Mouse (Mus musculus): ENCODE measurements around the gene Ccr8. TPM values are rescaled to one million over a fixed set of nuclear protein-coding genes. Genes with fewer than 3 reads are reported as not detected.
A peak's percentile ranks its signal among the peaks of the same experiment; 100 is the strongest.

Gene Ccr8
- 5.2 and 6.6 TPM in 2 replicates for polyA plus RNA-seq (2015; fragmentation: Nextera tagmentation; extraction: Ambion mirVana)

- H3K4me2 ChIP-seq, result no peak within 1 kb of the TSS
- no peak within 1 kb of the TSS for H3K4me3 ChIP-seq
- H3K36me3 ChIP-seq, result no peaks in the 10 kb centered on the region
- no peaks in the 10 kb centered on the region for H3K27me3 ChIP-seq
- no peak for ATAC-seq (ENCODE audit: insufficient number of reproducible peaks, low FRiP score, low TSS enrichment, low read depth)
- H3K27ac ChIP-seq, result no peak within 1 kb of the TSS
- no peak within 1 kb of the TSS for H3K9ac ChIP-seq
- WGBS, result 79% methylated on average over 5 of the region's 5 CpGs
- H3K4me1 ChIP-seq, result no peaks in the 10 kb centered on the region
- no peaks in the 10 kb centered on the region for H3K9me3 ChIP-seq
Measured at GRCm38 (mm10) chr9:120091696-120092238, at the start of gene Ccr8. Gene Ccr8, plus strand, starts transcription at chr9:120092114.

- Histone ChIP-seq H3K4me3 (no peak overlapping the region), H3K27me3 (no peaks in the 10 kb centered on the region), H3K9me3 (no peaks in the 10 kb centered on the region), H3K36me3 (no peaks in the 10 kb centered on the region), H3K4me1 (no peaks in the 10 kb centered on the region), H3K27ac (no peak overlapping the region), H3K9ac (no peak overlapping the region), H3K4me2 (no peak overlapping the region)
- WGBS, result 82% methylated on average over 7 of the region's 7 CpGs
- no peak for ATAC-seq (ENCODE audit: insufficient number of reproducible peaks, low FRiP score, low TSS enrichment, low read depth)
Measured at GRCm38 (mm10) chr9:120043115-120043514, 48.8 kb upstream of the Ccr8 start.

GRCm38 (mm10) chr9:120048495-120048894 lies 43.4 kb upstream of the Ccr8 start:
- no peaks in the 10 kb centered on the region for H3K36me3 ChIP-seq
- H3K4me3 ChIP-seq, result no peak overlapping the region
- H3K27me3 ChIP-seq, result no peaks in the 10 kb centered on the region
- H3K9ac ChIP-seq, result no peak overlapping the region
- 67% methylated on average over 6 of the region's 6 CpGs for WGBS
- no peak overlapping the region for H3K27ac ChIP-seq
- no peaks in the 10 kb centered on the region for H3K4me1 ChIP-seq
- no peak overlapping the region for H3K4me2 ChIP-seq
- no peaks in the 10 kb centered on the region for H3K9me3 ChIP-seq
- ATAC-seq (ENCODE audit: insufficient number of reproducible peaks, low FRiP score, low TSS enrichment, low read depth), result no peak

GRCm38 (mm10) chr9:120049407-120049806 lies 42.5 kb upstream of the Ccr8 start:
- H3K9me3 ChIP-seq, result no peaks in the 10 kb centered on the region
- no peak overlapping the region for H3K27ac ChIP-seq
- H3K4me3 ChIP-seq, result no peak overlapping the region
- ATAC-seq (ENCODE audit: insufficient number of reproducible peaks, low FRiP score, low TSS enrichment, low read depth), result no peak
- H3K9ac ChIP-seq, result no peak overlapping the region
- no peaks in the 10 kb centered on the region for H3K36me3 ChIP-seq
- H3K4me2 ChIP-seq, result no peak overlapping the region
- no peaks in the 10 kb centered on the region for H3K4me1 ChIP-seq
- 67% methylated on average over 3 of the region's 3 CpGs for WGBS
- no peaks in the 10 kb centered on the region for H3K27me3 ChIP-seq

GRCm38 (mm10) chr9:120054545-120055277 lies 37.2 kb upstream of the Ccr8 start:
- Histone ChIP-seq H3K4me3 (no peak overlapping the region), H3K4me2 (no peak overlapping the region), H3K9ac (no peak overlapping the region), H3K4me1 (peaks cover 3% of the 10 kb centered on the region; the same call in 1 of the 2 replicates), H3K27me3 (no peaks in the 10 kb centered on the region), H3K9me3 (no peaks in the 10 kb centered on the region), H3K27ac (0 out of 2 replicates have a peak overlapping the region, but pooled peaks have one; percentile 1), H3K36me3 (no peaks in the 10 kb centered on the region)
- ATAC-seq (ENCODE audit: insufficient number of reproducible peaks, low FRiP score, low TSS enrichment, low read depth), result no peak
- WGBS, result 47% methylated on average over 8 of the region's 8 CpGs

DNA sequence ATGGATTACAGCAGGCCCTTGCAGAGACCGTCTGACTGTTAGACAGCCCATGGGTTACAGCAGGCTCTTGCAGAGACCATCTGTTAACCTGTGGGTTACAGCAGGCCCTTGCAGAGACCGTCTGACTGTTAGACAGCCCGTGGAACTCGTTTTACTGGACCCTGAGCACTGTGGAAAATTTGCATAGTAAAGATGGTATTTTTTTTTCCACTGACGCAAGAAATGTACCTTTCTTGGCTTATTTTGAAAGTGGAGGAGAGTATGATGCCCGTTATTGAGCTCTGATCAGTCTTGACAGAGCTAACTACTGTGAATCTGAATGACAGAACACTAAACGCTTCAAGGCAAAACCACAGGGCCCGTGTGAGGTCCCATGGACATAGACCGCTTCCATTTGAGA lies 35.7 kb upstream of the Ccr8 start:
- Histone ChIP-seq H3K27ac (no peak overlapping the region), H3K4me2 (no peak overlapping the region), H3K4me3 (no peak overlapping the region), H3K9ac (no peak overlapping the region), H3K27me3 (no peaks in the 10 kb centered on the region), H3K4me1 (peaks cover 3% of the 10 kb centered on the region; the same call in 1 of the 2 replicates), H3K36me3 (no peaks in the 10 kb centered on the region), H3K9me3 (no peaks in the 10 kb centered on the region)
- no peak for ATAC-seq (ENCODE audit: insufficient number of reproducible peaks, low FRiP score, low TSS enrichment, low read depth)
- 60% methylated on average over 9 of the region's 9 CpGs for WGBS

GRCm38 (mm10) chr9:120058730-120059129 lies 33.2 kb upstream of the Ccr8 start:
- Histone ChIP-seq H3K4me1 (peaks cover 3% of the 10 kb centered on the region; the same call in 1 of the 2 replicates), H3K27ac (no peak overlapping the region), H3K4me2 (no peak overlapping the region), H3K9ac (no peak overlapping the region), H3K4me3 (no peak overlapping the region), H3K27me3 (no peaks in the 10 kb centered on the region), H3K9me3 (no peaks in the 10 kb centered on the region), H3K36me3 (no peaks in the 10 kb centered on the region)
- no peak for ATAC-seq (ENCODE audit: insufficient number of reproducible peaks, low FRiP score, low TSS enrichment, low read depth)
- WGBS, result 75% methylated on average over 3 of the region's 3 CpGs

GRCm38 (mm10) chr9:120064317-120064716 lies 27.6 kb upstream of the Ccr8 start:
- Histone ChIP-seq H3K4me2 (no peak overlapping the region), H3K27me3 (no peaks in the 10 kb centered on the region), H3K9ac (no peak overlapping the region), H3K4me1 (no peaks in the 10 kb centered on the region), H3K27ac (no peak overlapping the region), H3K4me3 (no peak overlapping the region), H3K9me3 (no peaks in the 10 kb centered on the region), H3K36me3 (no peaks in the 10 kb centered on the region)
- 65% methylated on average over 4 of the region's 4 CpGs for WGBS
- no peak for ATAC-seq (ENCODE audit: insufficient number of reproducible peaks, low FRiP score, low TSS enrichment, low read depth)

DNA sequence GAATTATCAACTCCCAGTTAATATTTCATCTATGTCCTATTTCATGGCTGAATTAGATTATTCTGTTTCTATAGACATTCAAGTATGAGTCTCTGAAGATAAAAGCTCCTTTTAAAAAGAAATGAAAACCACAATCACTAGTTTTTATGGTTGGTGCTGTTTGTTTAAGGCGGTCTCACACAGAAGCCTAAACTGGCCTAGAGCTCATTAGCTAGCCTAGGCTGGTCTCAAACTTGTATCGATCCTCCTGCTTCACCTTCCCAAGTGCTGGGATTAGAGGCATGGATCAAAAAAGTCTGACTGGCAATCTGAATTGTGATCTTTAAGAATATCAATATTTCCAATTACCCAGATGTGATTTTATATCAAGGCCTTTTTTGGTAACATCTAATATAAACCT lies 24.3 kb upstream of the Ccr8 start:
- H3K4me1 ChIP-seq, result no peaks in the 10 kb centered on the region
- H3K9ac ChIP-seq, result no peak overlapping the region
- no peaks in the 10 kb centered on the region for H3K27me3 ChIP-seq
- ATAC-seq (ENCODE audit: insufficient number of reproducible peaks, low FRiP score, low TSS enrichment, low read depth), result no peak
- H3K27ac ChIP-seq, result no peak overlapping the region
- H3K4me2 ChIP-seq, result no peak overlapping the region
- WGBS, result 73% methylated on average over 2 of the region's 2 CpGs
- no peak overlapping the region for H3K4me3 ChIP-seq
- no peaks in the 10 kb centered on the region for H3K9me3 ChIP-seq
- H3K36me3 ChIP-seq, result no peaks in the 10 kb centered on the region

DNA sequence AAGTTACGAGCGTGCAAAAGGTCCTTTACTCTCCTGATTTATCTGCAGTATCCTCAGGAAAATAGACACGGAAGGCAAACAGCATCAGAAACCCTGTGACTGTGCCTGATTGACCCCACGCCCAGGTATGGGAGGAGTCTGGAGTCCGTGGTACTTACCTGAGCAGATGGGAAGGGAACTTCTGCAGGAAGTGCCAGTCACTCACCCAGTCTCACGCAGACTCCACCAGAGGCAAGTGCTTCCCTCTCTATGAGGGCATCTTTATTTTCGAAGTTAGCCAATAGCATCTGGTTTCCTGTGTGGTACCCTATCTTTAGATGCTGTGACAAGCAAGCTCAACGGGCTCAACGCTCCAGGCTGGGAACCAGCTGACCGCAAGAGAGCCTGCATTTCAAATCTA lies 23.9 kb upstream of the Ccr8 start:
- Histone ChIP-seq H3K9me3 (no peaks in the 10 kb centered on the region), H3K4me3 (no peak overlapping the region), H3K36me3 (no peaks in the 10 kb centered on the region), H3K27me3 (no peaks in the 10 kb centered on the region), H3K9ac (no peak overlapping the region), H3K4me1 (0 out of 2 replicates have a peak, but pooled peaks cover 1% of the 10 kb centered on the region), H3K27ac (no peak overlapping the region), H3K4me2 (no peak overlapping the region)
- 55% methylated on average over 10 of the region's 10 CpGs for WGBS
- ATAC-seq (ENCODE audit: insufficient number of reproducible peaks, low FRiP score, low TSS enrichment, low read depth), result no peak

DNA sequence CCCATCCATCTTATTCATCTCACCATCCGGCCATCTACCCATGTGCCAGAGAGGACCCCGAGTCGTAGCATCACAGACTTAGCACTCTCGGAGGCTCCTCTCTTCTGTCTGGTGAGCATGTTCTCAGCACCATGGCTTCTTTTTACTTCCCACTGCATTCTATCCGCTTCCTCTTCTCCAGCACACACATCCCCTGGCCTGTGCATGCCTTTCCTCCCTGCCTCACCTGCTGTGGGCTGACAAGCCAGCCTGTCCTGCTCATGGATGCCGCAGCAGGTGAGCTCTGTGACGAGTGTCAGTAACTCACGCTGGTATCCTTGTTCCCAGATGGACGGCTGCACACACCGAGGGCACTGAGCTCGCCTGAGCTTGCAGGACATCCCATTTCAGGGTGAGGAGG lies 22.1 kb upstream of the Ccr8 start, which contains the start of gene Cx3cr1:
TSS of gene Cx3cr1 (minus strand) at position 101 of the 400 bp plus-strand sequence.
- H3K4me2 ChIP-seq, result no peak within 1 kb of the TSS
- H3K9ac ChIP-seq, result no peak within 1 kb of the TSS
- 76% methylated on average over 11 of the region's 11 CpGs for WGBS
- H3K27me3 ChIP-seq, result no peaks in the 10 kb centered on the region
- no peak within 1 kb of the TSS for H3K4me3 ChIP-seq
- 0 out of 2 replicates have a peak, but pooled peaks cover 2% of the 10 kb centered on the region for H3K4me1 ChIP-seq
- no peaks in the 10 kb centered on the region for H3K36me3 ChIP-seq
- no peak within 1 kb of the TSS for H3K27ac ChIP-seq
- ATAC-seq (ENCODE audit: insufficient number of reproducible peaks, low FRiP score, low TSS enrichment, low read depth), result no peak
- no peaks in the 10 kb centered on the region for H3K9me3 ChIP-seq

- no peaks in the 10 kb centered on the region for H3K27me3 ChIP-seq
- 66% methylated on average over 2 of the region's 2 CpGs for WGBS
- H3K4me1 ChIP-seq, result 0 out of 2 replicates have a peak, but pooled peaks cover 2% of the 10 kb centered on the region
- H3K4me3 ChIP-seq, result no peak overlapping the region
- no peak overlapping the region for H3K9ac ChIP-seq
- H3K36me3 ChIP-seq, result no peaks in the 10 kb centered on the region
- ATAC-seq (ENCODE audit: insufficient number of reproducible peaks, low FRiP score, low TSS enrichment, low read depth), result no peak
- no peaks in the 10 kb centered on the region for H3K9me3 ChIP-seq
- H3K27ac ChIP-seq, result no peak overlapping the region
- H3K4me2 ChIP-seq, result no peak overlapping the region
Measured at GRCm38 (mm10) chr9:120071251-120071650, 20.7 kb upstream of the Ccr8 start.
